Mouse (Mus musculus) c-Kit-negative CD71-positive TER-119-positive erythroid progenitor cells, embryonic 14.5 days (primary cell): ENCODE data around the gene Pdss2.
"Not testable (repeated sequence)": the region's sequence is repeated elsewhere in the genome, so short reads cannot be mapped to it uniquely, and the experiment has no call there.

Experiments used
- DNase-seq: peaks from one replicate; pipeline ENCODE4 v3.0.0-alpha.2; 2013; ENCODE audit warnings: low read depth, low spot score

Pdss2 gene

GRCm38 (mm10) chr10:43373035-43373434 lies 151.7 kb downstream of the Pdss2 start:
- no peak for DNase-seq

- no peak for DNase-seq
Observed at GRCm38 (mm10) chr10:43373666-43374065, 152.4 kb downstream of the Pdss2 start.

- no peak for DNase-seq
Observed at GRCm38 (mm10) chr10:43375286-43375685, 154.0 kb downstream of the Pdss2 start.

GRCm38 (mm10) chr10:43376749-43377148 lies 155.5 kb downstream of the Pdss2 start:
- no peak for DNase-seq

- DNase-seq, result peak; percentile 36
Observed at GRCm38 (mm10) chr10:43378279-43378678, 157.0 kb downstream of the Pdss2 start.

- DNase-seq, result no peak
Observed at GRCm38 (mm10) chr10:43378732-43379644, 157.7 kb downstream of the Pdss2 start.

GRCm38 (mm10) chr10:43382660-43383059 lies 161.4 kb downstream of the Pdss2 start:
- DNase-seq, result peak; percentile 12

- no peak for DNase-seq
Observed at GRCm38 (mm10) chr10:43384623-43385022, 163.3 kb downstream of the Pdss2 start.

GRCm38 (mm10) chr10:43392921-43393320 lies 171.6 kb downstream of the Pdss2 start:
- no peak for DNase-seq

- DNase-seq, result no peak
Observed at GRCm38 (mm10) chr10:43393818-43394217, 172.5 kb downstream of the Pdss2 start.

GRCm38 (mm10) chr10:43395824-43396223 lies 174.5 kb downstream of the Pdss2 start:
- DNase-seq, result no peak

GRCm38 (mm10) chr10:43399596-43400316 lies 178.5 kb downstream of the Pdss2 start:
- DNase-seq, result no peak

GRCm38 (mm10) chr10:43406107-43406506 lies 184.8 kb downstream of the Pdss2 start:
- no peak for DNase-seq

- DNase-seq, result no peak
Observed at GRCm38 (mm10) chr10:43406885-43407284, 185.6 kb downstream of the Pdss2 start.

GRCm38 (mm10) chr10:43409506-43410230 lies 188.4 kb downstream of the Pdss2 start:
- DNase-seq, result no peak

GRCm38 (mm10) chr10:43411164-43411563 lies 189.9 kb downstream of the Pdss2 start:
- not testable (repeated sequence) for DNase-seq

GRCm38 (mm10) chr10:43417346-43417745 lies 196.1 kb downstream of the Pdss2 start:
- DNase-seq, result no peak

- no peak for DNase-seq
Observed at GRCm38 (mm10) chr10:43420660-43421413, 199.6 kb downstream of the Pdss2 start.

GRCm38 (mm10) chr10:43422061-43422770 lies 200.9 kb downstream of the Pdss2 start:
- DNase-seq, result no peak

GRCm38 (mm10) chr10:43424545-43424944 lies 203.3 kb downstream of the Pdss2 start:
- DNase-seq, result no peak

- no peak for DNase-seq
Observed at GRCm38 (mm10) chr10:43430606-43431005, 209.3 kb downstream of the Pdss2 start.
